Mouse (Mus musculus) intestine, postnatal 0 days (tissue): ENCODE data around the gene Dctn3. TPM values are rescaled to one million over a fixed set of nuclear protein-coding genes. Genes with fewer than 3 reads are reported as not detected.

Source experiments
- ATAC-seq: fragments of 200-750 bp; cut with Nextera tagmentation; 2 replicates; pipeline ENCODE4 v1.8.0; 2017; ENCODE audit warnings: mild to moderate bottlenecking, moderate TSS enrichment, moderate library complexity
- H3K27ac ChIP-seq: fragments of 300-500 bp; sonication (generic); 2 replicates; pipeline ENCODE4 v1.5.1; 2014; ENCODE audit warnings: mild to moderate bottlenecking, low read depth, low read length, moderate library complexity
- H3K27me3 ChIP-seq: fragments of 300-500 bp; sonication (generic); replicated peaks from 2 replicates; pipeline ENCODE4 v1.6.1; 2014; ENCODE audit warnings: low read length, mixed read lengths; ENCODE audit not compliant: control insufficient read depth, insufficient read depth
- H3K36me3 ChIP-seq: fragments of 300-500 bp; sonication (generic); 2 replicates; pipeline ENCODE4 v1.6.1; 2014; ENCODE audit warnings: mild to moderate bottlenecking, moderate library complexity; ENCODE audit not compliant: control insufficient read depth, insufficient read depth
- H3K4me1 ChIP-seq: fragments of 300-500 bp; sonication (generic); replicated peaks from 2 replicates; pipeline ENCODE4 v1.6.1; 2014; ENCODE audit warnings: antibody characterized with exemption, low read length, mixed read lengths; ENCODE audit not compliant: control insufficient read depth, insufficient read depth
- H3K4me2 ChIP-seq: fragments of 300-500 bp; sonication (generic); replicated peaks from 2 replicates; pipeline ENCODE4 v1.6.1; 2014; ENCODE audit warnings: low read depth, mild to moderate bottlenecking, moderate library complexity
- H3K4me3 ChIP-seq: fragments of 300-500 bp; sonication (generic); 2 replicates; pipeline ENCODE4 v1.5.1; 2014; ENCODE audit warnings: low read depth, low read length
- H3K9ac ChIP-seq: fragments of 300-500 bp; sonication (generic); 2 replicates; pipeline ENCODE4 v1.6.1; 2014; ENCODE audit warnings: mild to moderate bottlenecking, low read depth, low read length
- H3K9me3 ChIP-seq: fragments of 300-500 bp; sonication (generic); 2 replicates; pipeline ENCODE4 v1.6.1; 2016; ENCODE audit warnings: mixed run types; ENCODE audit not compliant: control insufficient read depth
- CTCF ChIP-seq: sonication (generic); IDR thresholded peaks from 2 replicates; pipeline ENCODE4 v1.5.1; 2016; ENCODE audit warnings: low read depth, mild to moderate bottlenecking, control low read depth, antibody characterized with exemption, moderate library complexity
- WGBS: fragments of 180-500 bp; shearing (Covaris S2); extraction: QIAGEN DNeasy Blood & Tissue Kit; methylation state at CpG from one replicate; pipeline ENCODE4 v1.1.7; 2014; 5-methylcytosine and 5-hydroxymethylcytosine counted together
- polyA plus RNA-seq: library from polyadenylated mRNA; unstranded; fragments of >200 nt; fragmentation: Nextera tagmentation; extraction: Ambion mirVana; gene quantifications from 2 replicates; pipeline ENCODE4 v1.2.1, GENCODE M21; 2015

The Dctn3 gene
- polyA plus RNA-seq, 1 experiment from 2014 or later: 144 TPM

GRCm38 (mm10) chr4:41678863-41679262 lies 44.1 kb downstream of the Dctn3 start:
- H3K27me3 ChIP-seq: peaks cover 9% of the 10 kb centered on the region
- no peaks in the 10 kb centered on the region for H3K9me3 ChIP-seq
- H3K36me3 ChIP-seq: no peaks in the 10 kb centered on the region
- no peak overlapping the region for H3K27ac ChIP-seq
- H3K4me1 ChIP-seq: no peaks in the 10 kb centered on the region
- no peak overlapping the region for H3K4me2 ChIP-seq
- H3K4me3 ChIP-seq: no peak overlapping the region
- WGBS: 69% methylated on average over 6 of the region's 6 CpGs
- ATAC-seq: no peak
- no peak overlapping the region for H3K9ac ChIP-seq
- TF ChIP-seq CTCF: no peak

GRCm38 (mm10) chr4:41677006-41677629 lies 45.9 kb downstream of the Dctn3 start:
- Histone ChIP-seq H3K9ac (no peak overlapping the region), H3K4me1 (no peaks in the 10 kb centered on the region), H3K9me3 (no peaks in the 10 kb centered on the region), H3K4me2 (no peak overlapping the region), H3K27me3 (0 out of 2 replicates have a peak, but pooled peaks cover 4% of the 10 kb centered on the region), H3K4me3 (no peak overlapping the region), H3K27ac (no peak overlapping the region), H3K36me3 (no peaks in the 10 kb centered on the region)
- WGBS: 46% methylated on average over 12 of the region's 13 CpGs
- ATAC-seq: no peak
- TF ChIP-seq CTCF: no peak

GRCm38 (mm10) chr4:41676248-41677005 lies 46.5 kb downstream of the Dctn3 start:
- Histone ChIP-seq H3K4me2 (no peak overlapping the region), H3K9ac (no peak overlapping the region), H3K27ac (no peak overlapping the region), H3K27me3 (0 out of 2 replicates have a peak, but pooled peaks cover 4% of the 10 kb centered on the region), H3K9me3 (no peaks in the 10 kb centered on the region), H3K4me3 (no peak overlapping the region), H3K36me3 (no peaks in the 10 kb centered on the region), H3K4me1 (no peaks in the 10 kb centered on the region)
- no peak for TF ChIP-seq CTCF
- 61% methylated on average over 17 of the region's 17 CpGs for WGBS
- no peak for ATAC-seq

- ATAC-seq: no peak
- 71% methylated on average over 19 of the region's 19 CpGs for WGBS
- Histone ChIP-seq H3K9me3 (no peaks in the 10 kb centered on the region), H3K4me2 (no peak overlapping the region), H3K9ac (no peak overlapping the region), H3K4me3 (no peak overlapping the region), H3K36me3 (no peaks in the 10 kb centered on the region), H3K27me3 (no peaks in the 10 kb centered on the region), H3K4me1 (no peaks in the 10 kb centered on the region), H3K27ac (no peak overlapping the region)
- TF ChIP-seq CTCF: no peak
Measured at GRCm38 (mm10) chr4:41673186-41673585, 49.8 kb downstream of the Dctn3 start.

GRCm38 (mm10) chr4:41672522-41672963 lies 50.4 kb downstream of the Dctn3 start:
- H3K4me3 ChIP-seq: no peak overlapping the region
- no peak for ATAC-seq
- H3K9me3 ChIP-seq: no peaks in the 10 kb centered on the region
- 32% methylated on average over 8 of the region's 8 CpGs for WGBS
- H3K27ac ChIP-seq: 0 out of 2 replicates have a peak overlapping the region, but pooled peaks have one; percentile 21
- TF ChIP-seq CTCF: no peak
- H3K27me3 ChIP-seq: no peaks in the 10 kb centered on the region
- H3K9ac ChIP-seq: no peak overlapping the region
- no peak overlapping the region for H3K4me2 ChIP-seq
- no peaks in the 10 kb centered on the region for H3K36me3 ChIP-seq
- H3K4me1 ChIP-seq: no peaks in the 10 kb centered on the region

GRCm38 (mm10) chr4:41671963-41672480 lies 50.9 kb downstream of the Dctn3 start:
- 27% methylated on average over 5 of the region's 8 CpGs for WGBS
- no peaks in the 10 kb centered on the region for H3K36me3 ChIP-seq
- no peaks in the 10 kb centered on the region for H3K27me3 ChIP-seq
- H3K9me3 ChIP-seq: no peaks in the 10 kb centered on the region
- 0 out of 2 replicates have a peak overlapping the region, but pooled peaks have one; percentile 21 for H3K27ac ChIP-seq
- no peaks in the 10 kb centered on the region for H3K4me1 ChIP-seq
- ATAC-seq: no peak
- TF ChIP-seq CTCF: no peak
- H3K4me3 ChIP-seq: no peak overlapping the region
- H3K4me2 ChIP-seq: no peak overlapping the region
- no peak overlapping the region for H3K9ac ChIP-seq
